Mouse (Mus musculus): ENCODE measurements at regions not wholly inside any gene's neighbourhood (a gene's known extent, or its start where the extent isn't known, plus 50 kb on each side); places are given as distances from the start of the nearest gene placed in this dataset.

DNA sequence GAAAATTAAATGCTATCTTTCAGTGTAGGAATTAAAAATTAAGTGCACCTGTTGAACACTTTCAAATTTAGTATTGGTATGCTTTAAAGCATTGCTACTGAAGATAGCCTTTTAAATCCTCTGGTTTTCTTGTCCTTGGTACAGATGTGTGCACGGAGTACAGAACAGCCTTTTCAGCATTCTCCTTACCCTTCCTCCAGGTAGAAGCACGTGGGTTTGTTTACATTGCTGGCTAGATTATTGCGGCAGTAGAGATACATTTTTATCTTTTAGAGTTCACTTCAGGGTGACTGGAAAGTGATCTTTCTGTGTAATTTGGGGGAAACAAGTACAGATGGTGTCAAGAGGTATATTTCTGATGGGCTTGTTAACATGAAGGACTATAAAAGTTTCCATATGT, 89.9 kb downstream of the Gm13691 start:
- no peak for TF ChIP-seq CTCF (IDR thresholded peaks at IDR 0.05; ENCODE audit: borderline replicate concordance, control insufficient read depth, extremely low read depth, insufficient read depth, low read length, poor library complexity)
- no peak for TF ChIP-seq POLR2A (IDR thresholded peaks at IDR 0.05; ENCODE audit: control insufficient read depth, extremely low read depth, insufficient read depth, low read length, poor library complexity)
